Mouse (Mus musculus) neural tube, embryonic 13.5 days (tissue): ENCODE data around the gene Nkap. TPM values are rescaled to one million over a fixed set of nuclear protein-coding genes. Genes with fewer than 3 reads are reported as not detected.
"Not testable (repeated sequence)": the region's sequence is repeated elsewhere in the genome, so short reads cannot be mapped to it uniquely, and the experiment has no call there.

Source experiments
- ATAC-seq: fragments of 200-750 bp; cut with Nextera tagmentation; 2 replicates; pipeline ENCODE4 v1.8.0; 2017; ENCODE audit warnings: low read depth, mild to moderate bottlenecking, moderate TSS enrichment, moderate library complexity
- H3K27ac ChIP-seq: fragments of 300-500 bp; sonication (generic); replicated peaks from 2 replicates; pipeline ENCODE4 v1.5.1; 2015; ENCODE audit warnings: moderate library complexity, mild to moderate bottlenecking, inconsistent platforms
- H3K27me3 ChIP-seq: fragments of 300-500 bp; sonication (generic); 2 replicates; pipeline ENCODE4 v1.6.1; 2015; ENCODE audit warnings: mild to moderate bottlenecking, inconsistent platforms
- H3K36me3 ChIP-seq: fragments of 300-500 bp; sonication (generic); 2 replicates; pipeline ENCODE4 v1.6.1; 2015; ENCODE audit warnings: mild to moderate bottlenecking, inconsistent platforms
- H3K4me1 ChIP-seq: fragments of 300-500 bp; sonication (generic); replicated peaks from 2 replicates; pipeline ENCODE4 v1.6.1; 2015; ENCODE audit warnings: inconsistent platforms
- H3K4me2 ChIP-seq: fragments of 300-500 bp; sonication (generic); 2 replicates; pipeline ENCODE4 v1.6.1; 2015; ENCODE audit warnings: inconsistent platforms, mild to moderate bottlenecking, moderate library complexity
- H3K4me3 ChIP-seq: fragments of 300-500 bp; sonication (generic); 2 replicates; pipeline ENCODE4 v1.5.1; 2015; ENCODE audit warnings: mild to moderate bottlenecking, inconsistent platforms
- H3K9ac ChIP-seq: fragments of 300-500 bp; sonication (generic); 2 replicates; pipeline ENCODE4 v1.6.1; 2015; ENCODE audit warnings: moderate library complexity, mild to moderate bottlenecking, inconsistent platforms
- H3K9me3 ChIP-seq: fragments of 300-500 bp; sonication (generic); 2 replicates; pipeline ENCODE4 v1.6.1; 2016; ENCODE audit warnings: inconsistent platforms
- WGBS: fragments of 180-500 bp; shearing (Covaris S2); methylation state at CpG from one replicate; pipeline ENCODE4 v1.1.7; 2015; 5-methylcytosine and 5-hydroxymethylcytosine counted together
- polyA plus RNA-seq: library from polyadenylated mRNA; unstranded; fragments of >200 nt; fragmentation: Nextera tagmentation; extraction: Ambion mirVana; gene quantifications from 2 replicates; pipeline ENCODE4 v1.2.1, GENCODE M21; 2015

Gene Nkap
- 22.8 and 23.0 TPM in 2 replicates for polyA plus RNA-seq

GRCm38 (mm10) chrX:37126671-37127358 lies at the start of gene Nkap:
TSS of gene Nkap (plus strand) at chrX:37126795.
- Histone ChIP-seq H3K27me3 (no peaks in the 10 kb centered on the region), H3K4me1 (peaks cover 13% of the 10 kb centered on the region), H3K9me3 (no peaks in the 10 kb centered on the region), H3K4me2 (peak within 1 kb of the TSS; percentile 65), H3K9ac (peak within 1 kb of the TSS; percentile 86), H3K36me3 (no peaks in the 10 kb centered on the region), H3K27ac (peak within 1 kb of the TSS; percentile 71), H3K4me3 (peak within 1 kb of the TSS; percentile 66)
- 21% methylated on average over 50 of the region's 58 CpGs for WGBS
- peak; percentile 88 for ATAC-seq

- H3K9ac ChIP-seq, H3K4me3 ChIP-seq, H3K27me3 ChIP-seq, H3K27ac ChIP-seq, ATAC-seq, H3K9me3 ChIP-seq, H3K4me2 ChIP-seq: not testable (repeated sequence)
- WGBS = 66% methylated on average over 4 of the region's 4 CpGs
- Histone ChIP-seq H3K36me3 (peaks cover 13% of the 10 kb centered on the region), H3K4me1 (peaks cover 11% of the 10 kb centered on the region)
Measured at GRCm38 (mm10) chrX:37080345-37080744, 46.2 kb upstream of the Nkap start.

GRCm38 (mm10) chrX:37081194-37081593 lies 45.4 kb upstream of the Nkap start:
- H3K9ac ChIP-seq = no peak overlapping the region
- peaks cover 11% of the 10 kb centered on the region for H3K4me1 ChIP-seq
- H3K4me2 ChIP-seq = no peak overlapping the region
- H3K4me3 ChIP-seq = no peak overlapping the region
- 62% methylated on average over 6 of the region's 6 CpGs for WGBS
- H3K27ac ChIP-seq = no peak overlapping the region
- H3K36me3 ChIP-seq = peaks cover 13% of the 10 kb centered on the region
- no peaks in the 10 kb centered on the region for H3K27me3 ChIP-seq
- H3K9me3 ChIP-seq = no peaks in the 10 kb centered on the region
- ATAC-seq = no peak

GRCm38 (mm10) chrX:37084318-37084926 lies 42.2 kb upstream of the Nkap start:
- H3K9ac ChIP-seq = peak overlapping the region; percentile 81
- H3K36me3 ChIP-seq = peaks cover 13% of the 10 kb centered on the region
- ATAC-seq = peak; percentile 38; the same call in 1 of the 2 replicates
- H3K27me3 ChIP-seq = no peaks in the 10 kb centered on the region
- peak overlapping the region; percentile 56 for H3K4me3 ChIP-seq
- H3K4me2 ChIP-seq = peak overlapping the region; percentile 76
- no peaks in the 10 kb centered on the region for H3K9me3 ChIP-seq
- H3K4me1 ChIP-seq = peaks cover 11% of the 10 kb centered on the region
- WGBS = 17% methylated on average over 19 of the region's 19 CpGs
- H3K27ac ChIP-seq = peak overlapping the region; percentile 89

- peak within 1 kb of the TSS; percentile 76 for H3K4me2 ChIP-seq
- no peaks in the 10 kb centered on the region for H3K9me3 ChIP-seq
- H3K4me3 ChIP-seq = peak within 1 kb of the TSS; percentile 56
- H3K27ac ChIP-seq = peak within 1 kb of the TSS; percentile 89
- peaks cover 11% of the 10 kb centered on the region for H3K4me1 ChIP-seq
- 17% methylated on average over 38 of the region's 38 CpGs for WGBS
- ATAC-seq = peak; percentile 95
- H3K9ac ChIP-seq = peak within 1 kb of the TSS; percentile 81
- H3K27me3 ChIP-seq = no peaks in the 10 kb centered on the region
- peaks cover 13% of the 10 kb centered on the region for H3K36me3 ChIP-seq
Measured at GRCm38 (mm10) chrX:37084927-37085660, 41.5 kb upstream of the Nkap start, which contains the start of gene Rpl39. TSS of gene Rpl39 (minus strand) at chrX:37085402.

GRCm38 (mm10) chrX:37085665-37086064 lies 40.9 kb upstream of the Nkap start:
- Histone ChIP-seq H3K27me3 (no peaks in the 10 kb centered on the region), H3K9me3 (no peaks in the 10 kb centered on the region), H3K4me2 (peak overlapping the region; percentile 76), H3K36me3 (peaks cover 13% of the 10 kb centered on the region), H3K4me3 (peak overlapping the region; percentile 56), H3K4me1 (peaks cover 11% of the 10 kb centered on the region), H3K9ac (no peak overlapping the region), H3K27ac (peak overlapping the region; percentile 89)
- WGBS = 27% methylated on average over 9 of the region's 9 CpGs
- ATAC-seq = peak; percentile 57; the same call in 1 of the 2 replicates

GRCm38 (mm10) chrX:37088778-37089177 lies 37.8 kb upstream of the Nkap start:
- Histone ChIP-seq H3K27me3 (no peaks in the 10 kb centered on the region), H3K4me1 (no peaks in the 10 kb centered on the region)

GRCm38 (mm10) chrX:37091457-37091856 lies 35.1 kb upstream of the Nkap start:
- no peak overlapping the region for H3K4me3 ChIP-seq

More at GRCm38 (mm10) chrX:37088778-37089177, 37.8 kb upstream of the Nkap start:
- ATAC-seq = no peak
- Histone ChIP-seq H3K4me2 (no peak overlapping the region), H3K36me3 (peaks cover 9% of the 10 kb centered on the region), H3K27ac (no peak overlapping the region), H3K4me3 (no peak overlapping the region), H3K9me3 (no peaks in the 10 kb centered on the region), H3K9ac (no peak overlapping the region)
- 76% methylated on average over 1 of the region's 1 CpGs for WGBS

GRCm38 (mm10) chrX:37095106-37095768 lies 31.4 kb upstream of the Nkap start:
- Histone ChIP-seq H3K9me3 (no peaks in the 10 kb centered on the region), H3K4me2 (no peak overlapping the region), H3K4me3 (no peak overlapping the region), H3K4me1 (no peaks in the 10 kb centered on the region), H3K9ac (no peak overlapping the region), H3K36me3 (peaks cover 36% of the 10 kb centered on the region), H3K27ac (no peak overlapping the region), H3K27me3 (no peaks in the 10 kb centered on the region)
- 93% methylated on average over 11 of the region's 11 CpGs for WGBS
- ATAC-seq = no peak

More at GRCm38 (mm10) chrX:37091457-37091856, 35.1 kb upstream of the Nkap start:
- no peaks in the 10 kb centered on the region for H3K9me3 ChIP-seq
- no peak for ATAC-seq
- peaks cover 16% of the 10 kb centered on the region for H3K36me3 ChIP-seq
- WGBS = 89% methylated on average over 3 of the region's 3 CpGs
- H3K27me3 ChIP-seq = no peaks in the 10 kb centered on the region
- H3K9ac ChIP-seq = no peak overlapping the region
- no peaks in the 10 kb centered on the region for H3K4me1 ChIP-seq
- H3K4me2 ChIP-seq = no peak overlapping the region
- H3K27ac ChIP-seq = no peak overlapping the region

- WGBS = 92% methylated on average over 3 of the region's 3 CpGs
- no peak overlapping the region for H3K9ac ChIP-seq
- no peaks in the 10 kb centered on the region for H3K9me3 ChIP-seq
- no peak overlapping the region for H3K4me3 ChIP-seq
- H3K27ac ChIP-seq = no peak overlapping the region
- H3K4me1 ChIP-seq = no peaks in the 10 kb centered on the region
- no peak overlapping the region for H3K4me2 ChIP-seq
- ATAC-seq = no peak
- H3K27me3 ChIP-seq = no peaks in the 10 kb centered on the region
- H3K36me3 ChIP-seq = peaks cover 36% of the 10 kb centered on the region
Measured at GRCm38 (mm10) chrX:37098681-37099080, 27.9 kb upstream of the Nkap start.

- Histone ChIP-seq H3K27me3 (no peaks in the 10 kb centered on the region), H3K9me3 (no peaks in the 10 kb centered on the region), H3K4me3 (no peak overlapping the region), H3K9ac (no peak overlapping the region), H3K4me1 (peaks cover 3% of the 10 kb centered on the region; the same call in 1 of the 2 replicates), H3K36me3 (peaks cover 16% of the 10 kb centered on the region; the same call in 1 of the 2 replicates), H3K4me2 (no peak overlapping the region), H3K27ac (no peak overlapping the region)
- no peak for ATAC-seq
- WGBS = 78% methylated on average over 2 of the region's 2 CpGs
Measured at GRCm38 (mm10) chrX:37103826-37104225, 22.8 kb upstream of the Nkap start.
